Mouse (Mus musculus) G1E (cell line): ENCODE measurements at regions not wholly inside any gene's neighbourhood (a gene's known extent, or its start where the extent isn't known, plus 50 kb on each side); places are given as distances from the start of the nearest gene placed in this dataset.

Experiments used
- ATAC-seq: 2 replicates; pipeline ENCODE4 v1.8.0; 2016; ENCODE audit warnings: mild to moderate bottlenecking; ENCODE audit not compliant: insufficient number of reproducible peaks, poor library complexity, low FRiP score, severe bottlenecking; ENCODE audit errors: extremely low read depth
- DNase-seq: peaks from one replicate; pipeline ENCODE4 v3.0.0; 2012; ENCODE audit warnings: low spot score
- H3K27me3 ChIP-seq: 2 replicates; pipeline ENCODE4 v1.6.1; 2012; ENCODE audit warnings: mild to moderate bottlenecking, low read length, inconsistent platforms; ENCODE audit not compliant: insufficient read depth
- H3K36me3 ChIP-seq: replicated peaks from 2 replicates; pipeline ENCODE3; 2012; ENCODE audit warnings: mild to moderate bottlenecking, inconsistent platforms
- H3K4me1 ChIP-seq: 2 replicates; pipeline ENCODE4 v1.6.1; 2012; ENCODE audit warnings: low read depth, low read length, inconsistent platforms, mixed read lengths; ENCODE audit not compliant: insufficient read depth
- H3K4me3 ChIP-seq: 2 replicates; pipeline ENCODE4 v1.5.1; 2012; ENCODE audit warnings: low read depth, mild to moderate bottlenecking, inconsistent platforms, low read length, moderate library complexity, mixed read lengths
- H3K9me3 ChIP-seq: replicated peaks from 2 replicates; pipeline ENCODE4 v1.6.1; 2012; ENCODE audit warnings: inconsistent platforms
- CTCF ChIP-seq: IDR thresholded peaks from 2 replicates; pipeline ENCODE4 v1.5.1; 2012; ENCODE audit warnings: low read depth, low read length, inconsistent platforms, mixed read lengths
- GATA1 ChIP-seq: IDR thresholded peaks from 2 replicates; pipeline ENCODE4 v1.6.1; 2012; ENCODE audit warnings: borderline replicate concordance, low read length, inconsistent platforms, mixed read lengths
- GATA2 ChIP-seq: IDR thresholded peaks from 2 replicates; pipeline ENCODE4 v1.6.1; 2012; ENCODE audit warnings: low read depth, low read length, inconsistent platforms, borderline replicate concordance
- POLR2AphosphoS5 ChIP-seq: IDR thresholded peaks from 2 replicates; pipeline ENCODE4 v1.6.1; 2012; ENCODE audit warnings: low read depth, low read length, inconsistent platforms; ENCODE audit not compliant: insufficient replicate concordance
- TAL1 ChIP-seq: conservative IDR thresholded peaks from 2 replicates; pipeline ENCODE4 v1.6.1; 2012; ENCODE audit warnings: low read depth, low read length, inconsistent platforms, mixed read lengths

DNA sequence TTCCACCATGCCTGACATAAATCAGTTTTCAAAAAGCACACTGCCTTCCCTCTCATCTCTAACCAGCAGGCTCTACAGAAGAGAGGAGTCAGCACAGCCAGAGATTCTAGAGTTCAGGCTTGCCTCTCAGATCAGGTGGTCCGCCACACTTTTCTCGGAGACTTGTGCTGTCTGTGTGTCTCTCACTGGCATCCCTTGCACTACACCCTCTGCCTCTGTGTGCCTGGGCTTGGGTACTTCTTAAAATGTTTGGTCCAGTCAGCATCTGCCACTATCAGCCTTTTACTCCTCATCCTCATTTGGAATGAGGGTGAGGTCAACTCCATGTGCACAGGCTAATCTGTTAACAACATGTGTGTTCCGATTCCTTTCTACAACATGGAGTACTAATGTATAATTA lies 92.0 kb downstream of the S1pr1 start:
- no peaks in the 10 kb centered on the region for H3K36me3 ChIP-seq
- DNase-seq (no peak), ATAC-seq (no peak)
- H3K4me3 ChIP-seq = no peak overlapping the region
- peaks cover 16% of the 10 kb centered on the region for H3K27me3 ChIP-seq
- no peaks in the 10 kb centered on the region for H3K4me1 ChIP-seq
- TF ChIP-seq TAL1 (no peak), POLR2AphosphoS5 (no peak), GATA2 (no peak), CTCF (no peak), GATA1 (no peak)
- no peaks in the 10 kb centered on the region for H3K9me3 ChIP-seq

DNA sequence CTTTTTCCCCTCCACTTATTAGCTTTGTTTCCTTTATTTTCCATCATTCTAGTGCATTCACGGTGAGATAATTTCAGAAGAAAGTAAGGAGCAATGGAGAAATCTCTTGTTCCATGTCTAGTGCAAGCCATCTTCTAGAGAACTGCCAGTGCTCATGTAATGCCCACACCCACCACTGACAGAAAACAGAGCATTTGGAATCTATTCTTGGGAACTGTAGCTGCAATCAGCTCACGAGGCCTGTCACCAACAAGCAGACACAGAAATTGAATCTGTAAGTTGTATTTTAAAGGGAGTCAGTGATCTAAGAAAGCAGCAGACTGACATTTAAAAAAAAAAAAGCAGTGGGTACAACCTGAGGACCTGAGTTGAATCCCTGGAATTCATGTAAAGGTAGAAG lies 92.6 kb downstream of the S1pr1 start:
- Histone ChIP-seq H3K9me3 (no peaks in the 10 kb centered on the region), H3K4me3 (no peak overlapping the region), H3K36me3 (no peaks in the 10 kb centered on the region), H3K4me1 (no peaks in the 10 kb centered on the region), H3K27me3 (peaks cover 16% of the 10 kb centered on the region)
- DNase-seq = no peak
- TF ChIP-seq POLR2AphosphoS5 (no peak), GATA1 (no peak), GATA2 (no peak), CTCF (no peak), TAL1 (no peak)
- no peak for ATAC-seq

DNA sequence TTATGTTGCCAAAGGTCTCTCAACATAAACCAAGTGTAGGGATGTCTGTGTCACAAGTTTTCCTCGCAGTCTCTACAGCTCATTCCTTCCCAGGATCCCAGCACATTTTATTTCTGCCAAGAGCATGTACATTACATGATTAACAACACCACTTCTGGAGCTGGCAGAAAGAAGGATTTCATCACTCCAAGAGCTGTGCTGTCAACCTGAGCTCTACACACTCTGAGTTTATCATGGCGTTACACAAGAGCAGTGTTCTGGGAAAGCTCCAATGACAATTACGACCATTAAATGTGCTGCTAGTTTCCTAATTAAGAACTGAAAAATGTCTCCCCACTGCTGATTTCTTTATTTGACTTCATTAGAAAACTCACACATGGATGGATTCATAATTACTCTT lies 94.9 kb downstream of the S1pr1 start:
- peaks cover 14% of the 10 kb centered on the region for H3K27me3 ChIP-seq
- DNase-seq = no peak
- no peak for TF ChIP-seq CTCF
- TF ChIP-seq TAL1 = no peak
- no peaks in the 10 kb centered on the region for H3K4me1 ChIP-seq
- H3K9me3 ChIP-seq = no peaks in the 10 kb centered on the region
- no peak for ATAC-seq
- no peak overlapping the region for H3K4me3 ChIP-seq
- no peaks in the 10 kb centered on the region for H3K36me3 ChIP-seq

DNA sequence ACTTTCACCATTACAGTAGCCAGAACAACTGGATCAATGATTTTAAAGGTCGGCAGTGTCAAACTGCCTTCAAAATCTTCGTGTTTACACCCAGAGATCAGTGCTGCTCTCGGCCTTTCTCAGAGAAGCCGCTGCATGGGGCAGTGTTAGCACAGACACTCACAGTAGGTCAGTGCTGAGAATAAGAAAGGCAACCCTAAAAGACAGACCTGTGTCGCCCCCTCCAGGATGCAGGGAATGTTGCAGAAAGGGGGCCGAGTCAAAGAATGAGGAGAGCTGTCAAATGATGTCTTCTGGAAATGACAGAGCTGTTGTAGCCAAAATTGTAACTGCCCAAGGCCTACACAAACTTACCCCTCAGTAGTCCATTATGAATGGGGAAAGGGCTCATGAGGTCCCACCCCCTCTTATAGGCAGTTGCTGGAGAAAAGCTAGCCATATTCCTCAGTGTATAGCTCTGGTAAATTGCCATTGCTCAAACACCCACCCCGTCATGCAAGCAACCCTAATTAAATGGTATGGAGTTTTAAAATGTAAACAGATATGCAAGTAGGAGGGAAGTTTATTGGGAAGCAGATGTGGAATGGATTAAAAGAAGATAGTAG lies 98.8 kb downstream of the S1pr1 start:
- no peaks in the 10 kb centered on the region for H3K36me3 ChIP-seq
- ATAC-seq (no peak; the same call in 1 of the 2 replicates), DNase-seq (no peak)
- TF ChIP-seq POLR2AphosphoS5 = no peak
- no peak for TF ChIP-seq GATA1
- TF ChIP-seq TAL1 = no peak
- TF ChIP-seq GATA2 = no peak
- no peak for TF ChIP-seq CTCF
- H3K4me3 ChIP-seq = no peak overlapping the region
- H3K9me3 ChIP-seq = no peaks in the 10 kb centered on the region
- peaks cover 4% of the 10 kb centered on the region; the same call in 1 of the 2 replicates for H3K27me3 ChIP-seq
- H3K4me1 ChIP-seq = no peaks in the 10 kb centered on the region

DNA sequence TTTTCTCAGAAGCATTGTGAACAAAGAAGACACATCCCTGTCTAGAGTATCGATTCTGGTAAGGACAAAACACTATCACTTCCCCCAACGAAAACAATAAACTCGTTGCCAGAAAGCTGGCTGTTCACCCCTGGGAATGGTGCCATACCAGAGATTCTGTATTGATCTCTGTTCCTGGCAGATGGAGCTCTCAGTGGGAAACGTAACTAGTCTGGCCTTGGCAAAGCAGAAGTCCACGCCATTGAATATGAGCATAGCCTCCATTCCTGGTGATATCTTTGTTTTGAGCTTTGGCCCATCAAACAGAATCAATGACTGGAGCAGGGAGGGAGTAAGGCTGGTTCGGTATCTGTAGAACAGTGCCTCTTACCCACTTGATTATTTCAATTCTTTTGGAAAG lies 102.0 kb downstream of the S1pr1 start:
- Histone ChIP-seq H3K9me3 (no peaks in the 10 kb centered on the region), H3K4me1 (no peaks in the 10 kb centered on the region), H3K27me3 (peaks cover 3% of the 10 kb centered on the region; the same call in 1 of the 2 replicates), H3K4me3 (no peak overlapping the region), H3K36me3 (no peaks in the 10 kb centered on the region)
- TF ChIP-seq CTCF (no peak), GATA2 (no peak), GATA1 (no peak), TAL1 (no peak), POLR2AphosphoS5 (no peak)
- DNase-seq (no peak), ATAC-seq (no peak)

DNA sequence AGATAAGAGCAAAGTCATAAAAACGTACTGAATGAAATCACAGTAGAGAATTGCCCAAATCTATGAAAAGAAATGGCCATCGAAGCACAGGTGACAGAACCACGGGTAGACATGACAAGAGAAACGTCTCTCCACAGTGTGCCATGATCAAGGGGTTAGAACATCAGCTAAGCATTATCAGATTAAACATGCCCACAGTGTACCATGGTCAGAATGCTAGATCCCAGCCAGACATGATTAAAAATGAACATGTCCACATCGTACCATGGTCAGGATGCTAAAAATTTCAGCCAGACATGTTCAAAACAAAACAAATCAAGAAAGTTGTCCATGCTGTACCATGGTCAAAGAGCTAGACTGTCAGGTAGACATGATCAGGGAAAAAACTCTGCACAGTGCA lies 106.8 kb downstream of the S1pr1 start:
- Histone ChIP-seq H3K4me3 (no peak overlapping the region), H3K9me3 (no peaks in the 10 kb centered on the region), H3K36me3 (no peaks in the 10 kb centered on the region), H3K27me3 (peaks cover 3% of the 10 kb centered on the region; the same call in 1 of the 2 replicates), H3K4me1 (no peaks in the 10 kb centered on the region)
- DNase-seq (no peak), ATAC-seq (no peak)
- TF ChIP-seq GATA1 (no peak), GATA2 (no peak), CTCF (no peak), POLR2AphosphoS5 (no peak), TAL1 (no peak)
